Mouse (Mus musculus) cerebellum, adult 8-10 months (tissue): ENCODE measurements at regions not wholly inside any gene's neighbourhood (a gene's known extent, or its start where the extent isn't known, plus 50 kb on each side); places are given as distances from the start of the nearest gene placed in this dataset.

ENCODE experiments used
- DNase-seq: peaks from one replicate; pipeline ENCODE4 v3.0.0; 2022

GRCm38 (mm10) chr7:70752802-70753218 is 386.3 kb upstream of the Nr2f2 start:
- no peak for DNase-seq

- no peak for DNase-seq
Observed at GRCm38 (mm10) chr7:70748884-70749283, 382.3 kb upstream of the Nr2f2 start.

GRCm38 (mm10) chr7:70748345-70748744 is 381.8 kb upstream of the Nr2f2 start:
- no peak for DNase-seq

- no peak for DNase-seq
Observed at GRCm38 (mm10) chr7:70744296-70744695, 377.8 kb upstream of the Nr2f2 start.

GRCm38 (mm10) chr7:70735591-70735990 is 369.1 kb upstream of the Nr2f2 start:
- no peak for DNase-seq

- DNase-seq = no peak
Observed at GRCm38 (mm10) chr7:70733501-70733900, 367.0 kb upstream of the Nr2f2 start.

- no peak for DNase-seq
Observed at GRCm38 (mm10) chr7:70729896-70730295, 363.4 kb upstream of the Nr2f2 start.

GRCm38 (mm10) chr7:70718149-70718765 is 351.7 kb upstream of the Nr2f2 start:
- no peak for DNase-seq

- DNase-seq = no peak
Observed at GRCm38 (mm10) chr7:70717608-70718007, 351.1 kb upstream of the Nr2f2 start.

- DNase-seq = no peak
Observed at GRCm38 (mm10) chr7:70716811-70717458, 350.4 kb upstream of the Nr2f2 start.

GRCm38 (mm10) chr7:70712141-70712540 is 345.6 kb upstream of the Nr2f2 start:
- no peak for DNase-seq

- DNase-seq = no peak
Observed at GRCm38 (mm10) chr7:70706281-70706680, 339.7 kb upstream of the Nr2f2 start.

GRCm38 (mm10) chr7:70703784-70704183 is 337.2 kb upstream of the Nr2f2 start:
- DNase-seq = no peak

- DNase-seq = no peak
Observed at GRCm38 (mm10) chr7:70700461-70700860, 333.9 kb upstream of the Nr2f2 start.

- no peak for DNase-seq
Observed at GRCm38 (mm10) chr7:70699391-70699790, 332.9 kb upstream of the Nr2f2 start.

GRCm38 (mm10) chr7:70698986-70699385 is 332.5 kb upstream of the Nr2f2 start:
- no peak for DNase-seq

- DNase-seq = no peak
Observed at GRCm38 (mm10) chr7:70692160-70692559, 325.6 kb upstream of the Nr2f2 start.

- no peak for DNase-seq
Observed at GRCm38 (mm10) chr7:70690845-70691244, 324.3 kb upstream of the Nr2f2 start.

- no peak for DNase-seq
Observed at GRCm38 (mm10) chr7:70669065-70669464, 302.5 kb upstream of the Nr2f2 start.

GRCm38 (mm10) chr7:70660162-70660561 is 293.6 kb upstream of the Nr2f2 start:
- DNase-seq = no peak

- DNase-seq = no peak
Observed at GRCm38 (mm10) chr7:70649760-70650377, 283.3 kb upstream of the Nr2f2 start.

GRCm38 (mm10) chr7:70646801-70647200 is 280.3 kb upstream of the Nr2f2 start:
- no peak for DNase-seq

- no peak for DNase-seq
Observed at GRCm38 (mm10) chr7:70643694-70644301, 277.3 kb upstream of the Nr2f2 start.

GRCm38 (mm10) chr7:70643055-70643454 is 276.5 kb upstream of the Nr2f2 start:
- DNase-seq = no peak
